Mouse (Mus musculus) forebrain, embryonic 15.5 days (tissue): ENCODE data around the gene Mfsd12. TPM values are rescaled to one million over a fixed set of nuclear protein-coding genes. Genes with fewer than 3 reads are reported as not detected.

Experiments used
- ATAC-seq: fragments of 200-750 bp; cut with Nextera tagmentation; replicated peaks from 2 replicates; pipeline ENCODE4 v1.8.0; 2017; ENCODE audit warnings: mild to moderate bottlenecking, moderate TSS enrichment, moderate library complexity
- H3K27ac ChIP-seq: fragments of 300-500 bp; sonication (generic); replicated peaks from 2 replicates; pipeline ENCODE4 v1.5.1; 2015; ENCODE audit warnings: mild to moderate bottlenecking, inconsistent platforms
- H3K27me3 ChIP-seq: fragments of 300-500 bp; sonication (generic); 2 replicates; pipeline ENCODE4 v1.6.1; 2015; ENCODE audit warnings: inconsistent platforms
- H3K36me3 ChIP-seq: fragments of 300-500 bp; sonication (generic); 2 replicates; pipeline ENCODE4 v1.6.1; 2015; ENCODE audit warnings: mild to moderate bottlenecking, inconsistent platforms
- H3K4me1 ChIP-seq: fragments of 300-500 bp; sonication (generic); 2 replicates; pipeline ENCODE4 v1.6.1; 2015; ENCODE audit warnings: inconsistent platforms
- H3K4me2 ChIP-seq: fragments of 300-500 bp; sonication (generic); replicated peaks from 2 replicates; pipeline ENCODE4 v1.6.1; 2015; ENCODE audit warnings: mild to moderate bottlenecking, inconsistent platforms
- H3K4me3 ChIP-seq: fragments of 300-500 bp; sonication (generic); 2 replicates; pipeline ENCODE4 v1.5.1; 2015; ENCODE audit warnings: mild to moderate bottlenecking, inconsistent platforms
- H3K9ac ChIP-seq: fragments of 300-500 bp; sonication (generic); replicated peaks from 2 replicates; pipeline ENCODE4 v1.6.1; 2015; ENCODE audit warnings: mild to moderate bottlenecking, inconsistent platforms
- H3K9me3 ChIP-seq: fragments of 300-500 bp; sonication (generic); 2 replicates; pipeline ENCODE4 v1.6.1; 2016; ENCODE audit warnings: inconsistent platforms
- WGBS: fragments of 180-500 bp; shearing (Covaris S2); methylation state at CpG from one replicate; pipeline ENCODE4 v1.1.7; 2015; ENCODE audit warnings: mixed read lengths; 5-methylcytosine and 5-hydroxymethylcytosine counted together
- microRNA-seq: library from miRNA; unstranded; fragments of <30 nt; microRNA quantifications from one replicate; pipeline ENCODE4, GENCODE M21; 2016
- polyA plus RNA-seq: library from polyadenylated mRNA; unstranded; fragments of >200 nt; fragmentation: Nextera tagmentation; extraction: Ambion mirVana; gene quantifications from 2 replicates; pipeline ENCODE4 v1.2.1, GENCODE M21; 2015

Mfsd12 gene
- polyA plus RNA-seq, 1 experiment from 2014 or later: 11.9 TPM

DNA sequence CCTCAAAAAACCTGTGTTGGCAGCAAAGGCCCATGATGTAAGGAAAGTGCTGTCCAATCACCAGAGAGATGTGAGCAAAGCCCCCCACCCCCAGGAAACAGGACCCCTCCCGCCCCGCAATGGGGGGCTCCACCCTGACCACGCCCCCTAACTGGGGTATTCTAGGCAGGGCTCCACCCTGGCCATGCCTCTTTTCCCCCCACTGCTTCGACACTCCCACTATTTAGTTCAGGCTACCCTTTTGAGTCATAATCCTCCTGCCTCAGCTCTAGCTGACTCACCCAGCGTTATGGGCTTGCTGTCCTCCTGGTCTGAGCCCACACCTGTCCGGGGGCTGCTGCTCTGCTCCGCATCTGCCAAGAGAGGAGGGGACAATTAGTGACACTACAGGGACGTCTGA, 52.0 kb downstream of the Mfsd12 start:
- Histone ChIP-seq H3K27me3 (peaks cover 9% of the 10 kb centered on the region; the same call in 1 of the 2 replicates), H3K4me2 (no peak overlapping the region), H3K4me3 (no peak overlapping the region), H3K9ac (no peak overlapping the region), H3K27ac (no peak overlapping the region), H3K4me1 (peaks cover 52% of the 10 kb centered on the region), H3K9me3 (no peaks in the 10 kb centered on the region), H3K36me3 (peaks cover 23% of the 10 kb centered on the region)
- 14% methylated on average over 8 of the region's 8 CpGs for WGBS
- no peak for ATAC-seq

- H3K9me3 ChIP-seq: no peaks in the 10 kb centered on the region
- peaks cover 62% of the 10 kb centered on the region for H3K4me1 ChIP-seq
Observed at GRCm38 (mm10) chr10:81410350-81410749, 53.1 kb downstream of the Mfsd12 start.

DNA sequence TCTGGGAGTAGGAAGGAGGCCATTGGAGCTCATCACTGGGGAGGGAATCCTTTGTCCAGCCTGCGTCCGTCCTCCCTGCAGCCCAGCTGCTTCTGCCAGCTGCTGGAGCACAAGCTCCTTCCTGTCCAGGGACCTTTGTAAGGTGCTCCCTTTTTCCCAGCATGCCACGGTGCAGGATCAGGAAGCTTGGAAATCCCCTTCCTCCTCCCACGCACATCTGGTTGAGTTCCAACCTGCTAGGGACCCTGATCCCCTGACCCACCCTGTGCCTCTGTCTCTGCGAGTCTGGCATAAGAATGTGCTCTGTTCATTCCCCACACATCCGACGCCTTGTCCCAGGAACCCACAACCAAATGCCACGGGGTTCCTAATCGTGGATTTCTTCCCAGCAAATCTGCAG, 53.7 kb downstream of the Mfsd12 start:
- H3K9me3 ChIP-seq: no peaks in the 10 kb centered on the region
- peaks cover 15% of the 10 kb centered on the region; the same call in 1 of the 2 replicates for H3K36me3 ChIP-seq
- H3K27ac ChIP-seq: peak overlapping the region; percentile 82
- 0 out of 2 replicates have a peak, but pooled peaks cover 3% of the 10 kb centered on the region for H3K27me3 ChIP-seq
- ATAC-seq: no peak
- 76% methylated on average over 9 of the region's 9 CpGs for whole genome bisulfite sequencing
- H3K4me1 ChIP-seq: peaks cover 62% of the 10 kb centered on the region
- H3K9ac ChIP-seq: no peak overlapping the region
- no peak overlapping the region for H3K4me3 ChIP-seq
- H3K4me2 ChIP-seq: no peak overlapping the region

More at GRCm38 (mm10) chr10:81410350-81410749, 53.1 kb downstream of the Mfsd12 start:
- no peak overlapping the region for H3K27ac ChIP-seq
- no peak overlapping the region for H3K4me2 ChIP-seq
- 0 out of 2 replicates have a peak, but pooled peaks cover 3% of the 10 kb centered on the region for H3K27me3 ChIP-seq
- peaks cover 20% of the 10 kb centered on the region for H3K36me3 ChIP-seq
- ATAC-seq: no peak
- WGBS: 73% methylated on average over 4 of the region's 4 CpGs
- no peak overlapping the region for H3K4me3 ChIP-seq
- no peak overlapping the region for H3K9ac ChIP-seq

DNA sequence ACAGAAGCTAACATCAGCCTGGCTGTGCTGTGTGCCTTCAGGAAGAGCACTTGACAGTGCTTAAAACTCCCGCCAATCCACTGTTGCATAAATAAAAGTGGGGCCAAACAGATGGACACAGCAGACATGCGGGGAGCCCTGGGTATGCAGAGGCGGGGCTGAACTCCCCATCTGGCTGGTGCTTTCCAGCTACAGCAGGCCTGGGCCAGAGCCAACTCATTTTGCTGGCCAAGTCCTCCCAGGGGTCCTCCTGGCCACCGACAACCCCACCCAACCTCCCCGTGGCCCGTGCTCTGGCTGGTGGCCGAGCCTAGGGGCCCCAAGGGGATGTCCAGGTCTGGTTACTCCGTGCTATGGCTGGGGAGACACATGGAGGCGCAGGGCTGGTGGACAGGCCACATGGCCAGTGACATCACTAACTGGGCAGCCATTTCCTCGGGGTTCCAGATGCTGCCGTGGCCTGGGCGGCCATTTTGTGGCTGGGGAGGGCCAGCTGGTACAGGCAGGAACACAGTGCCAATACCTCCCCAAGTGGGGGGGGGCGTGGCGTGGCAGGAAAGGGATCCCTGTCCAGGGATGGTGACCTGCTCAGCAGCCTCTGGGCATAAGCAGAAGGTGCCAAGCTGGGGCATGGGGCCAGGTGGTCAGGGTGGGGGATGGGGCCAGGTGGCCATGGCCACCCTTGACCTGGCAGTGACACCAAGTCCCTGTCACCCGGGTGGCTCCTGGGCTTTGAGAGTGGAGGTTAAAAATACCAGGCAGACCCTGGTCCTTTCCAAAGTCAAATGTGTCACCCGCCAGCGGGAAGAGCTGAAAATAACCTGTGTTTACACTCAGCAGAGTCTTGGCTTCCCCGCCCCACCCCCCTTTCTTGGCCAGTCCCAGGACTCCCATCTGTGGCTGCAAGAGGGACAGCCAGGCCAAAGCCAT, 54.4 kb downstream of the Mfsd12 start:
- peak overlapping the region; percentile 82 for H3K27ac ChIP-seq
- H3K36me3 ChIP-seq: peaks cover 11% of the 10 kb centered on the region; the same call in 1 of the 2 replicates
- peaks cover 68% of the 10 kb centered on the region for H3K4me1 ChIP-seq
- no peak overlapping the region for H3K4me2 ChIP-seq
- H3K9me3 ChIP-seq: no peaks in the 10 kb centered on the region
- no peak overlapping the region for H3K4me3 ChIP-seq
- H3K27me3 ChIP-seq: 0 out of 2 replicates have a peak, but pooled peaks cover 3% of the 10 kb centered on the region
- ATAC-seq: no peak
- no peak overlapping the region; the same call in 1 of the 2 replicates for H3K9ac ChIP-seq
- WGBS: 60% methylated on average over 18 of the region's 18 CpGs

DNA sequence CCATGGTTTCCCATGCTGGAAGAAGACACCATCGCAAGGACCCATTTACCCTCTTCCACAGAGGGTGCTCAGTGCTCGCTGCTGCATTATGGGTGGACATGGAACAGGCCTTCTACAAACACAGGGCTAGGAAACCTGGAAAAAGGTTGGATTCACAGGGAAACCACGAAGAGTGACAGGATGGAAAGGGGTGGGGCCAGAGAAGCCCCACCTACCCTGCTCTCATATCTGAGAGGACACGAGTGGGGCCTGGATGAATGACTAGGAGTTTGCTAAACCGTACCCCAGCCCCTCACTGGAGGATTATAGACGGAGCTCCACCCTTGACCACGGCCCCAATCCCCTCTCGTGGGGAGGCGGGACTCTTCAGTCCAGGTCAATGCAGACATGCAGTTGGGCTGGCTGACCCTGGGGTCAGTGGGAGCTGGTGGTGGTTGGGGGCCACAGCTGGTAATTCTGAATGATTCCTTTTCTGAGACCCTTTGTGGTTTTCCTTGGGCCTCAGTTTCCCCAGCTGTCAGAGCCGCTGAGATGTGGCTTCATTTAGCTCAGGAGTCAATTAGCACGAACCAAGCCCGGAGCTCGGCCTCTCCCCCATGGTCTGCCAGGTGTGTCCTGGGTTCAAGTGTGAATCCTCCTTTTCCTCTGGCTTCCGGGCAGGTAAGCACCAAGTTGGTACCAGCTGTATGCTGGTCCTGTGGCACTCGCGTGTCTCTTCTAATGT, 55.5 kb downstream of the Mfsd12 start:
- ATAC-seq: no peak
- H3K27ac ChIP-seq: peak overlapping the region; percentile 82
- 69% methylated on average over 16 of the region's 16 CpGs for WGBS
- H3K27me3 ChIP-seq: 0 out of 2 replicates have a peak, but pooled peaks cover 3% of the 10 kb centered on the region
- H3K36me3 ChIP-seq: 0 out of 2 replicates have a peak, but pooled peaks cover 6% of the 10 kb centered on the region
- H3K9me3 ChIP-seq: no peaks in the 10 kb centered on the region
- H3K4me1 ChIP-seq: peaks cover 69% of the 10 kb centered on the region
- no peak overlapping the region for H3K4me2 ChIP-seq
- no peak overlapping the region for H3K4me3 ChIP-seq
- H3K9ac ChIP-seq: no peak overlapping the region

GRCm38 (mm10) chr10:81413310-81414261, 56.3 kb downstream of the Mfsd12 start:
- no peak for ATAC-seq
- peaks cover 70% of the 10 kb centered on the region for H3K4me1 ChIP-seq

DNA sequence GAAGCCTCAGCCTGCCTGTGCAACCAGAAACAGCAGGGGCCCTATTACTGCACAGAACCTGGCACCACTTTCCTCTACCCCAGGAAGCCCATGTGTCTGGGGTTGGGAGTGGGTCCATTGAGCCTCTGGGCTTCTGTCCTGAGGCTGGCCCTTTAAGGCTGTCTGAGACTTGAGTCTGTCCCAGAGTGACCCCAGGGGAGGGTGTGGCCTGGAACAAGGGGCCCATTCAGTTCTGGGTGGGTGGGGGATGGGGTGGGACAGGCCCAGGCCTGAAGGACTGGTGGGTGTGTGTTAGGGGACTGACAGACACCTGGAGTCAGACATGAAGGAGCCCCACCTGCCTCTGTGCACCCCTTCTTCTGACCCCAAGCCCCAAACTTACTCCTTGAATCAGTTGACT, 57.4 kb downstream of the Mfsd12 start:
- H3K9ac ChIP-seq: no peak overlapping the region
- no peak overlapping the region for H3K27ac ChIP-seq
- H3K4me1 ChIP-seq: peaks cover 73% of the 10 kb centered on the region
- H3K9me3 ChIP-seq: no peaks in the 10 kb centered on the region
- no peaks in the 10 kb centered on the region for H3K27me3 ChIP-seq
- no peak overlapping the region for H3K4me2 ChIP-seq
- no peak for ATAC-seq
- no peaks in the 10 kb centered on the region; the same call in 1 of the 2 replicates for H3K36me3 ChIP-seq
- H3K4me3 ChIP-seq: no peak overlapping the region

More at GRCm38 (mm10) chr10:81413310-81414261, 56.3 kb downstream of the Mfsd12 start:
- no peaks in the 10 kb centered on the region for H3K9me3 ChIP-seq
- H3K4me2 ChIP-seq: no peak overlapping the region; the same call in 1 of the 2 replicates
- no peak overlapping the region for H3K9ac ChIP-seq
- H3K4me3 ChIP-seq: no peak overlapping the region
- no peaks in the 10 kb centered on the region for H3K36me3 ChIP-seq
- WGBS: 27% methylated on average over 26 of the region's 26 CpGs
- no peaks in the 10 kb centered on the region for H3K27me3 ChIP-seq
- H3K27ac ChIP-seq: no peak overlapping the region

GRCm38 (mm10) chr10:81415146-81415545, 57.9 kb downstream of the Mfsd12 start:
- H3K27ac ChIP-seq: no peak overlapping the region
- no peak overlapping the region for H3K4me3 ChIP-seq
- H3K36me3 ChIP-seq: no peaks in the 10 kb centered on the region; the same call in 1 of the 2 replicates
- no peak overlapping the region for H3K9ac ChIP-seq
- 70% methylated on average over 5 of the region's 5 CpGs for WGBS
- H3K9me3 ChIP-seq: no peaks in the 10 kb centered on the region
- ATAC-seq: no peak
- H3K4me2 ChIP-seq: no peak overlapping the region
- no peaks in the 10 kb centered on the region for H3K27me3 ChIP-seq
- peaks cover 73% of the 10 kb centered on the region for H3K4me1 ChIP-seq

Small RNA genes within 50 kb of the gene (microRNA-seq; reads per million reads assigned to microRNA genes)
- gene Mir6913: not detected

Other genes with a start within 250 kb of the Mfsd12 start
- gene Zbtb7a, start 222.3 kb upstream of the Mfsd12 start, polyA plus RNA-seq: 12.1 and 15.1 TPM in 2 replicates
- 54.9 and 57.8 TPM in 2 replicates for gene Pias4, start 189.6 kb upstream of the Mfsd12 start, polyA plus RNA-seq
- 633 and 637 TPM in 2 replicates for gene Eef2, start 180.9 kb upstream of the Mfsd12 start, polyA plus RNA-seq
- gene Dapk3, start 174.5 kb upstream of the Mfsd12 start, polyA plus RNA-seq: 56.8 and 61.3 TPM in 2 replicates
- gene 4930442H23Rik, start 173.6 kb upstream of the Mfsd12 start, polyA plus RNA-seq: 0.14 and 0.19 TPM in 2 replicates
- gene Nmrk2, start 155.4 kb upstream of the Mfsd12 start, polyA plus RNA-seq: 0.11 TPM in 1 of 2 replicates, not detected in the other
- 72.6 and 75.3 TPM in 2 replicates for gene Atcay, start 126.7 kb upstream of the Mfsd12 start, polyA plus RNA-seq
- 19.5 and 21.2 TPM in 2 replicates for gene Zfr2, start 124.3 kb upstream of the Mfsd12 start, polyA plus RNA-seq
- gene Matk, start 104.6 kb upstream of the Mfsd12 start, polyA plus RNA-seq: 22.4 TPM in 2 replicates
- 97.3 and 104 TPM in 2 replicates for gene Mrpl54, start 90.6 kb upstream of the Mfsd12 start, polyA plus RNA-seq
- 33.5 and 37.5 TPM in 2 replicates for gene Apba3, start 90.5 kb upstream of the Mfsd12 start, polyA plus RNA-seq
- gene Tjp3, start 65.9 kb upstream of the Mfsd12 start, polyA plus RNA-seq: 8.5 and 9.0 TPM in 2 replicates
- 123 and 127 TPM in 2 replicates for gene Pip5k1c, start 64.5 kb upstream of the Mfsd12 start, polyA plus RNA-seq
- 40.7 and 42.4 TPM in 2 replicates for gene Cactin, start 36.4 kb upstream of the Mfsd12 start, polyA plus RNA-seq
- gene Tbxa2r, start 28.8 kb upstream of the Mfsd12 start, polyA plus RNA-seq: 3.1 and 4.3 TPM in 2 replicates
- not detected in 2 replicates for gene Gipc3, start 14.2 kb upstream of the Mfsd12 start, polyA plus RNA-seq
- gene Hmg20b, start 7.0 kb upstream of the Mfsd12 start, polyA plus RNA-seq: 41.4 and 43.3 TPM in 2 replicates
- 0.73 and 1.3 TPM in 2 replicates for gene 4930404N11Rik, start 8.3 kb downstream of the Mfsd12 start, polyA plus RNA-seq
- gene Fzr1, start 21.0 kb downstream of the Mfsd12 start, polyA plus RNA-seq: 133 and 135 TPM in 2 replicates
- 88.2 and 89.0 TPM in 2 replicates for gene Dohh, start 26.9 kb downstream of the Mfsd12 start, polyA plus RNA-seq
- gene Gm48551, start 27.0 kb downstream of the Mfsd12 start, polyA plus RNA-seq: 5.4 and 6.6 TPM in 2 replicates
- 2.9 and 3.1 TPM in 2 replicates for gene Gm48552, start 31.5 kb downstream of the Mfsd12 start, polyA plus RNA-seq
- gene Smim24, start 35.6 kb downstream of the Mfsd12 start, polyA plus RNA-seq: 1.2 and 1.8 TPM in 2 replicates
- gene Nfic, start 98.1 kb downstream of the Mfsd12 start, polyA plus RNA-seq: 24.2 and 29.4 TPM in 2 replicates
- 76.1 and 78.5 TPM in 2 replicates for gene Celf5, start 125.2 kb downstream of the Mfsd12 start, polyA plus RNA-seq
- gene Ncln, start 138.9 kb downstream of the Mfsd12 start, polyA plus RNA-seq: 60.3 and 65.0 TPM in 2 replicates
- gene S1pr4, start 142.6 kb downstream of the Mfsd12 start, polyA plus RNA-seq: 0.69 and 0.73 TPM in 2 replicates
- 0.57 and 0.84 TPM in 2 replicates for gene Gna15, start 166.7 kb downstream of the Mfsd12 start, polyA plus RNA-seq
- 99.8 and 103 TPM in 2 replicates for gene Gna11, start 187.7 kb downstream of the Mfsd12 start, polyA plus RNA-seq
- 665 and 705 TPM in 2 replicates for gene Aes, start 202.0 kb downstream of the Mfsd12 start, polyA plus RNA-seq
- 27.3 and 28.0 TPM in 2 replicates for gene Tle2, start 217.1 kb downstream of the Mfsd12 start, polyA plus RNA-seq
- gene Tle6, start 243.6 kb downstream of the Mfsd12 start, polyA plus RNA-seq: 3.0 and 4.2 TPM in 2 replicates
- 3.0 and 3.1 TPM in 2 replicates for gene BC025920, start 248.8 kb downstream of the Mfsd12 start, polyA plus RNA-seq